Mouse (Mus musculus) lung, embryonic 15.5 days (tissue): ENCODE results near the gene Nthl1. TPM values are rescaled to one million over a fixed set of nuclear protein-coding genes. Genes with fewer than 3 reads are reported as not detected.

Experiments
- ATAC-seq: fragments of 200-750 bp; cut with Nextera tagmentation; 2 replicates; pipeline ENCODE4 v1.8.0; 2017; ENCODE audit warnings: moderate number of reproducible peaks, borderline replicate concordance; ENCODE audit not compliant: low FRiP score, low TSS enrichment; ENCODE audit errors: extremely low read depth
- H3K27ac ChIP-seq: fragments of 300-500 bp; sonication (generic); 2 replicates; pipeline ENCODE4 v1.5.1; 2015; ENCODE audit warnings: moderate library complexity, mild to moderate bottlenecking, inconsistent platforms
- H3K27me3 ChIP-seq: fragments of 300-500 bp; sonication (generic); 2 replicates; pipeline ENCODE4 v1.6.1; 2015; ENCODE audit warnings: inconsistent platforms
- H3K36me3 ChIP-seq: fragments of 300-500 bp; sonication (generic); 2 replicates; pipeline ENCODE4 v1.6.1; 2015; ENCODE audit warnings: inconsistent platforms
- H3K4me1 ChIP-seq: fragments of 300-500 bp; sonication (generic); 2 replicates; pipeline ENCODE4 v1.6.1; 2015; ENCODE audit warnings: inconsistent platforms
- H3K4me2 ChIP-seq: fragments of 300-500 bp; sonication (generic); 2 replicates; pipeline ENCODE4 v1.6.1; 2015; ENCODE audit warnings: inconsistent platforms, mild to moderate bottlenecking, moderate library complexity
- H3K4me3 ChIP-seq: fragments of 300-500 bp; sonication (generic); 2 replicates; pipeline ENCODE4 v1.5.1; 2015; ENCODE audit warnings: mild to moderate bottlenecking, inconsistent platforms
- H3K9ac ChIP-seq: fragments of 300-500 bp; sonication (generic); 2 replicates; pipeline ENCODE4 v1.6.1; 2015; ENCODE audit warnings: inconsistent platforms
- H3K9me3 ChIP-seq: fragments of 300-500 bp; sonication (generic); 2 replicates; pipeline ENCODE4 v1.6.1; 2016; ENCODE audit warnings: inconsistent platforms
- WGBS: fragments of 180-500 bp; shearing (Covaris S2); methylation state at CpG from one replicate; pipeline ENCODE4 v1.1.7; 2015; 5-methylcytosine and 5-hydroxymethylcytosine counted together
- polyA plus RNA-seq: library from polyadenylated mRNA; unstranded; fragments of >200 nt; fragmentation: Nextera tagmentation; extraction: Ambion mirVana; gene quantifications from 2 replicates; pipeline ENCODE4 v1.2.1, GENCODE M21; 2015

The Nthl1 gene
- polyA plus RNA-seq, 1 experiment from 2014 or later, result 19.6 TPM

DNA sequence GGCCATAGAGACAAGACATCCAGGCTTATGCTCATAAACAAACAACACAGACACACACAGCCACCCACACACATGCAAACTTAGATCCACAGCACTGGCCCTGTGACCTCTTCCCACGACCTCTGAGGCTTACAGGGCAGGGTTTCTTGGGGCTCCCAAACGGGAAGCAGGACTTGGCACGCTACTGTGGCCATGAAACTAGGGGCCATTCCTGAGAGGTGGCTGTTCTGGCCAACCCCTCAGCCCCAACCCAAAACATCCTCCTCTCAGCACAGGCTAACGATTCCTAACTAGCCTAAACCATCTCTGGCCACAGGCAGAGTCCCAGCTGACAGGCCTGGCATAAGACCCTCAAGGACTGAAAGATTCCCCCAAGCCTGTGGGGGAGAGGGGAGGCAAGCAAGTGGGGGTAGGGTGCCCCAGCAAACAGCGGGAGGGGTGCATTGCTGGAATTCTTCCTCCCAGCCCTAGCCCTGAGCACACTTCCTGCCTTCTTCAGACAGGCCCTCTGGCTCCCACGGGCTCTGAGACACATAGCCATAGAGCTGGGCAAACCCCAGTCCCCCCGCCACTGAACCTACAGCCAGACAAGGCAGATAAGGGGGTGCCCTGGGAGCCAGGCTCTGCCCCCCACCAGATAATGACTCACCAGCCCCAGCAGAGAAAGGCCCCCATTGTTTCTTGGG, 11.7 kb downstream of the Nthl1 start:
- Histone ChIP-seq H3K9me3 (no peaks in the 10 kb centered on the region), H3K4me3 (no peak overlapping the region), H3K27ac (peak overlapping the region; percentile 91), H3K4me2 (peak overlapping the region; percentile 40), H3K9ac (0 out of 2 replicates have a peak overlapping the region, but pooled peaks have one; percentile 17), H3K27me3 (no peaks in the 10 kb centered on the region), H3K4me1 (peaks cover 52% of the 10 kb centered on the region), H3K36me3 (peaks cover 18% of the 10 kb centered on the region; the same call in 1 of the 2 replicates)
- ATAC-seq, result peak; percentile 44; the same call in 1 of the 2 replicates
- 21% methylated on average over 7 of the region's 7 CpGs for WGBS

DNA sequence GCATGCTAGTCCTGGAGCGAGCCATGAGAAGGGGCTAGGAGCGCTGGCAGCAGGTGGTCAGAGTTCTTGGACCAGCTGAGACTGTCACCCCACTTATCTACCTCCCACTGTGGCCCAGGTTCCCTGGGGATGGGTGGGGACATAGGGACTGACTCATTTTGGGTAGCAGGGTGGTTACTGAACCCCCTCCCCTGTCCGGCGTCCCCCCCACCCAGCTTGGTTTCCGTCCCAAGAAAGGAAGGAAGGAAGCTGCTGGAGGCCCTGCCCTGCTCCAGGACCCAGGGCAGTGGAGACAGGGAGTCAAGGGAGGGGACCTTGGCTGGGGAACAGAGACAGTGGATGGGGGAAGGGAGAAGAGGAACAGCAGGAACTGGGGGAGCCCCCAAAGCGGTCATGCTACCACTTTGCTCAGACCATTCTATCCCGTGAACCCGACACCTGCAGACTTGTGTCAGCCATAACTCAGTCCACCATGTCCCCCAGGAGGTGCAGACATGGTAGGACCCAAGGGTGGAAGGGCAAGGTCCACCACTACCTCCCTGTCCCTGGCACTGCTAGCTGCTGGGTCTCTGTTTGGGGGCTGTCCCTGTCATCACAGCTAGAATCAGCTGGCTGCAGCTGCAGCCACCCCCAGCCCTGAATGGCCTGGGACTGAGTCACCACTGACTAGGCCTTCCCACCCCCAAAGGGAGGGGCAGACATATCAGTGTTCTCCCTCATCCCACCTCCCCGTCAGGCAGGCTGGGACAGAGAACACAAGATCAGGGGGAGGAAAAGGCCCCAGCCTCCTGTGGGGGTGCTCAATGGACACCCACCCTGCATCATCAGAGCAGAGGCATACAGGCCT, 12.6 kb downstream of the Nthl1 start:
- no peaks in the 10 kb centered on the region for H3K27me3 ChIP-seq
- no peaks in the 10 kb centered on the region for H3K9me3 ChIP-seq
- no peak overlapping the region for H3K9ac ChIP-seq
- peak overlapping the region; percentile 40 for H3K4me2 ChIP-seq
- no peak overlapping the region for H3K4me3 ChIP-seq
- ATAC-seq, result no peak; the same call in 1 of the 2 replicates
- peaks cover 51% of the 10 kb centered on the region for H3K4me1 ChIP-seq
- peak overlapping the region; percentile 91 for H3K27ac ChIP-seq
- WGBS, result 74% methylated on average over 9 of the region's 9 CpGs
- peaks cover 15% of the 10 kb centered on the region; the same call in 1 of the 2 replicates for H3K36me3 ChIP-seq

DNA sequence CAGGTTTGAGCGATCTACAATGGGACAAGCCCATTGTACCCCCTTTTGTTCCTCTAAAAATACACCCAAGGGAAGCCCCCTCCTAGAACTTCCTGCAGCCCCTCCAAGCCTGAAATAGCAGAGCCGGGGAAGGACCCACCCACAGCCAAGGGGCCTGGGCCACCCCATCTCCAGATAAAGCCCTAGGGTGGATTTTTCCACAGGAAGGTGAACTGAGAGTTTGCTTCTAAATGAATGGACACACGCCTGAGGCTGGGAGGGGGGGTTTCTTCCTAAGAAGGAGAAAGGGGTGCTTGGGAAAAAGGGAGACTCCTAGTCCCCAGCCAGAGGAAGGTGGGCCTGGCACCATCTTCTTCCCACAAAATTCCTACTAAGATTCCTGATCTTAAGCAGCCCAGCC, 13.4 kb downstream of the Nthl1 start:
- Histone ChIP-seq H3K27me3 (no peaks in the 10 kb centered on the region), H3K27ac (peak overlapping the region; percentile 91), H3K4me2 (peak overlapping the region; percentile 40; the same call in 1 of the 2 replicates), H3K9ac (no peak overlapping the region), H3K9me3 (no peaks in the 10 kb centered on the region), H3K36me3 (peaks cover 8% of the 10 kb centered on the region; the same call in 1 of the 2 replicates), H3K4me3 (no peak overlapping the region), H3K4me1 (peaks cover 54% of the 10 kb centered on the region)
- WGBS, result 67% methylated on average over 3 of the region's 3 CpGs
- no peak for ATAC-seq

DNA sequence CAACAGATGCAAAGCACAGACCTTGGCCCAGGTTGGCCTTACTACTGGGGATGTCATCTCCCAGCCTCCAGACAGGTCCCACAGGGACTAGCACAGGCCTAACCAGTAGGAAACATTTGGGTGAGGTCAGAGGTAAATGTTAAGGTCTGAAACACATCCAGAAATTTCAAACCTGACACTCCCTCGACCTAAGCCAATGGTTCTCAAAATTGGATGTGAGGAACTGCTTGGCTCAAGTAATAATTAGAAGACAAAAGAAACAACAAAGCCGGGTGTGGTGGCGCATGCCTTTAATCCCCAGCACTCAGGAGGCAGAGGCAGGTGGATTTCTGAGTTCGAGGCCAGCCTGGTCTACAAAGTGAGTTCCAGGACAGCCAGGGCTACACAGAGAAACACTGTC, 13.9 kb downstream of the Nthl1 start:
- no peak for ATAC-seq
- Histone ChIP-seq H3K9ac (no peak overlapping the region), H3K27ac (peak overlapping the region; percentile 91), H3K9me3 (no peaks in the 10 kb centered on the region), H3K36me3 (peaks cover 6% of the 10 kb centered on the region; the same call in 1 of the 2 replicates), H3K4me1 (peaks cover 54% of the 10 kb centered on the region), H3K4me3 (no peak overlapping the region), H3K27me3 (no peaks in the 10 kb centered on the region), H3K4me2 (no peak overlapping the region)
- 80% methylated on average over 4 of the region's 4 CpGs for WGBS

DNA sequence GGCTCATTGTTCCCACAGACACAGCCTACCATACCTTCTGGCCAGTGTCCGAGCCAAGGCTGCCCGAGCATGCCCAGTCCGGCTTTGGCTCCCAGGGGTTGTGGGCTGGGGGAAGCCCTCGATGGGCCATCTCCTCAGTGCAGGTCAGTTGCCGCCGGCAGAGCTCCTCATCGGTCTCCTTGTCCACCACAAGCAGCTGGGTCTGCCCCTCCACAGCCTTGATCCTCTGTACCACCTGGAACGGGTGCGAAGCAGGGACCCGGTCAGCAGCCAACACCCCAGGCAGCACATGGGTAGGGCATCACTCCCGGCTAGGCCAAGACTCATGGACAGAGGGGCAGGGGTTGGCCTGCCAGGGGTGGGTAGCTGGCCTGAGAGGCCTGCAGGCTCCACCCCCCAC, 15.0 kb downstream of the Nthl1 start:
- H3K27me3 ChIP-seq, result no peaks in the 10 kb centered on the region
- no peaks in the 10 kb centered on the region for H3K9me3 ChIP-seq
- H3K4me3 ChIP-seq, result peak overlapping the region; percentile 16; the same call in 1 of the 2 replicates
- H3K4me2 ChIP-seq, result peak overlapping the region; percentile 98
- H3K4me1 ChIP-seq, result peaks cover 54% of the 10 kb centered on the region
- no peak for ATAC-seq
- H3K36me3 ChIP-seq, result no peaks in the 10 kb centered on the region; the same call in 1 of the 2 replicates
- 73% methylated on average over 11 of the region's 11 CpGs for WGBS
- no peak overlapping the region for H3K9ac ChIP-seq
- peak overlapping the region; percentile 91 for H3K27ac ChIP-seq

DNA sequence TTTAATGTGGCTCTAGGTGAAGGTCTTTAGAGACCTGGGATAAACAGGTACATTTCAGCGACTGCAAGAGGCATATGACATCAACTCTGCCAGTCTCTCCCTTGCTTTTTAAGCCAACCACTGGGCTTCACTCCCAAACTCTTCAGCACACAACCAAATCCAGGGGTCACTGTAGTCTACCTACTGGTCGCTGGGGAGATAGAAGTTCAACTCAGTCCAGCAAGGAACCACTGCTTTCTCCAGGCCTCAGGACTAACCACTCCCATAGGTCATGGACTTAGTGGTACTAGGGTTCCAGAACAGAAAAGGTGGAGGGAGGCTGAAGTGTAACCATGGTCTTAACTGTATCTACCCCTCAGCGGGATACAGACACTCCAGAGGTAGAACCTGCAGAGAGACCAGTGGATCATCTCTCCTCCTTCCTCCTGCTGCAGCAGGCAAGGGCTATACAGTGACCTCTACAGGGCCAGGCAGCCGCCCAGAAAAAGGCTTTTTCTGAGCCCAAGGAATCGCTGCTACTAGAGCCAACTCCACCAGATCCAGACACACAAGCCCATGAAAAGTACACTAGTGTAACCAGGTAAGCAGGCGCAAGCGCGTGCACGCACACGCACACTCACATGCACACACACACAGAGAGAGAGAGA, 16.4 kb downstream of the Nthl1 start:
- whole genome bisulfite sequencing, result 66% methylated on average over 10 of the region's 10 CpGs
- H3K4me1 ChIP-seq, result peaks cover 51% of the 10 kb centered on the region

DNA sequence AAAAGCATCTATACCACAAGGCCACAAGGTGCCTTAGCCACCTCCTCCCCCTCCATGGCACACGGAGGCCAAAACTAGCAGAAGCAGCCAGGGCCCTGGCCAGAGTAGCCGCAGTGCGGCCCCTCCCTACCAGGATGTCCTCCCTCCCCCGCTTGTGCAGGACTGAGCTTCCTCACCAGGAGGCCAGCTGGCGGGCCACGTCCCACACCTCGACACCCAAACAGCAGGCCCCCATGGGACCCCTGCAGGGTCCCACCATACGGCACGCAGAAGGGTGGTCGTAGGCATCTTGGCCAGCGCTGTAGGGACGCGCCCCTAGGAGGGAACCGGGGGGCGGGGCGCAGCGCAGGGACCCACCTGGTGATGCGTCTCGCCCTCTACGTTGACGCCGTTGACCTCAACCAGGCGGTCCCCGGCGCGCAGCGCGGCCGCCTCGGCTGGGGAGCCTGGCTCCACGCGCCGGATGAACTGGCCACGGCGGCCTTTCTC, 17.1 kb downstream of the Nthl1 start:
- ATAC-seq, result peak; percentile 29; the same call in 1 of the 2 replicates
- Histone ChIP-seq H3K27ac (peak overlapping the region; percentile 76), H3K4me3 (peak overlapping the region; percentile 88), H3K4me1 (peaks cover 51% of the 10 kb centered on the region), H3K9ac (peak overlapping the region; percentile 90), H3K9me3 (no peaks in the 10 kb centered on the region), H3K27me3 (no peaks in the 10 kb centered on the region), H3K4me2 (peak overlapping the region; percentile 98), H3K36me3 (no peaks in the 10 kb centered on the region)
- WGBS, result under 1% methylated on average over 35 of the region's 35 CpGs

More for the DNA sequence above, 16.4 kb downstream of the Nthl1 start:
- ATAC-seq, result no peak
- H3K4me3 ChIP-seq, result peak overlapping the region; percentile 88
- no peaks in the 10 kb centered on the region for H3K9me3 ChIP-seq
- peak overlapping the region; percentile 98 for H3K4me2 ChIP-seq
- no peaks in the 10 kb centered on the region for H3K36me3 ChIP-seq
- H3K27me3 ChIP-seq, result no peaks in the 10 kb centered on the region
- H3K27ac ChIP-seq, result peak overlapping the region; percentile 76; the same call in 1 of the 2 replicates
- H3K9ac ChIP-seq, result peak overlapping the region; percentile 90; the same call in 1 of the 2 replicates

DNA sequence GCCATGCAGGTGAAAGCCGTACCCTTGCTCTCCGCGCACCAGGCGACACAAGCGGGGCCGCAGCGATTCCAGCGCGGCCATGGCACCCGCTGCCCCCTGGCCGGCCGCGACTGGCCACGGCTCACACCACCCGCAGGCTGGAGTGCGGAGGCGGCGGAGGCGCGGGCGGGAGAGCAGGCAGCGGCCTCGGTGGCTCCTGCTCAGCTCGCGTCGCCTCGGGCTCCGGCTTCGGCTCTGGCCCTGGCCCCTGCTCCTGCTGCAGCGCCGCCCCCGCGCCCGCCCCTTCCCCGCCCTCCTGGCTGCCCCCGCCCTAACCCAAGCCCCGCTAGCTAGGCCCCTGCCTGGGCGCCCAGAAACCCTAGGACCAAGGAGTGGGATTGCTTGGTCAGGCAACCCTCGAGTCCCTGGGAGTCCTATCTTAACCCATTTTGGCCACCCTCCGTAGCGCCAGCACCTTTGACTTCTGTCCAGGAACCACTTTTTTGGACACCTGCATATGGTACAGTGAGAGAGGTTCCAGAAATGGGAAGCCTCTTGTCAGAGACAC, 17.7 kb downstream of the Nthl1 start, which contains the start of gene Slc9a3r2:
Gene Slc9a3r2 (minus strand): TSS at position 258 of the 547 bp plus-strand sequence.
- Histone ChIP-seq H3K9me3 (no peaks in the 10 kb centered on the region), H3K4me1 (peaks cover 48% of the 10 kb centered on the region), H3K4me2 (peak within 1 kb of the TSS; percentile 98), H3K27ac (peak within 1 kb of the TSS; percentile 76), H3K36me3 (no peaks in the 10 kb centered on the region), H3K9ac (peak within 1 kb of the TSS; percentile 90), H3K4me3 (peak within 1 kb of the TSS; percentile 88), H3K27me3 (no peaks in the 10 kb centered on the region)
- ATAC-seq, result peak; percentile 76
- under 1% methylated on average over 35 of the region's 41 CpGs for WGBS

DNA sequence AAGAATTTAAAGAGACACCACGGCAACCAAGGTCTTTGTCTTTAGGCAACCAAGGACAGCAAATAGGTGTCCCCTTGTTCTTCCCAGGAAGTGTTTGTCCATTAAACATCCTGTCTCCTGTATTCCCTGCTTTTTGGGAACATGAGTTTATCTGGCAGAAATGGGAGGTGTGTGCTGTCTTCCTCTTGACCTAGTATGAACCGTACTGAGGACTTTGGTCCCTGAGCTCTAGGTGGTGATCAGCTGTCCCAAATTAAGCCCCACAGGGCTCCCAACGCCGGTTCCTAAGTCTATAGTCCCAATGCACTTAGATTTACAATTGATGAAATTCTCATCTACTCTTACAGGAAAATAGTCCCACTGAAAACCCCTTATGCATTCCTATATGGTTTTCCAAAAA, 18.3 kb downstream of the Nthl1 start:
- 0 out of 2 replicates have a peak overlapping the region, but pooled peaks have one; percentile 76 for H3K27ac ChIP-seq

DNA sequence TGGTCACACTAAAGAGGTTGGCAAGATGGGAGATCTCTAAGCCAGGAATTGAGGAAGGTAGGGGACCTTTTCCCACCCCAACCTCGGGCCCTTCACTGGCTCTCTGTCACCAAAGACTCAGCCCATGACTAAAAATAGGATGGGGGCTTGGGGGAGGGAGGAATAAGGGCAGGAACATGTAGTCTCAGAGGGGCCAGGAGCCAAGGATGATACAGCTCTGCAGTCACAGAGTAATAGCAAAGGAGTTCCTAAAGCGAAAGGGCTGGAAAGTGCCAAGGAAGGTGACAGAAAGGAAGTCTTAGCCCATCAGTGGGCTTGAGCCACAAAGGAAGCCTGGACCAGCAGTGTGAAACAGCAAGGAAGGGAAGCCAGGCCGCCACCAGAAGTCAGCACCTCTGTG, 19.4 kb downstream of the Nthl1 start:
- Histone ChIP-seq H3K27me3 (peaks cover 9% of the 10 kb centered on the region), H3K9ac (no peak overlapping the region), H3K4me1 (peaks cover 39% of the 10 kb centered on the region), H3K27ac (no peak overlapping the region), H3K9me3 (no peaks in the 10 kb centered on the region), H3K4me2 (no peak overlapping the region), H3K4me3 (no peak overlapping the region), H3K36me3 (no peaks in the 10 kb centered on the region)
- 72% methylated on average over 3 of the region's 3 CpGs for WGBS
- ATAC-seq, result no peak

More for the DNA sequence above, 18.3 kb downstream of the Nthl1 start:
- H3K4me1 ChIP-seq, result peaks cover 42% of the 10 kb centered on the region
- no peaks in the 10 kb centered on the region for H3K9me3 ChIP-seq
- 0 out of 2 replicates have a peak, but pooled peaks cover under 1% of the 10 kb centered on the region for H3K27me3 ChIP-seq
- peak overlapping the region; percentile 90; the same call in 1 of the 2 replicates for H3K9ac ChIP-seq
- peak overlapping the region; percentile 98 for H3K4me2 ChIP-seq
- WGBS, result 75% methylated on average over 4 of the region's 4 CpGs
- H3K4me3 ChIP-seq, result no peak overlapping the region
- no peaks in the 10 kb centered on the region for H3K36me3 ChIP-seq
- no peak for ATAC-seq
